In the genomic region with DNA sequence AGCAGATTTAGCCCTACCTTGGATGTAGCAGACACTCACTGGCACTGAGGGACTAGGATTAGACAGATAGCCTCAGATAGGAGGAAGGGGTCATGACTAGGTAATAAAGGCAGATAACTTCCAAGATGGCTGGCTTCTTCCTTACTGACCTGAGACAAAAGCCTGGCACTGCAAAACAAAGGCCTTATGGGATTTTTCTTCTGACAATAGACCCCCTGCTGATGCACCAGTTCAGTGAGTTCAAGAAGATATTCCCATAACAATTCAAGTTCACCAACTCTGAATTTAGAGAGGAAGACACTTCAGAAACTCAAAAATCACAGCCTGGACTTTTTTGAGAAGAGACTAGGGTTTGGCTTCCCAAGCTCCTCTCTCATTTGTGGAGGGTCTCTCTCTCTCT, we compare ENCODE assay signal across 14 mouse cellular contexts.
"Had no signal": no experiment of that assay in that cellular context is flagged by ENCODE, and none has a peak within 500 bp of the region (broad histone marks: within the 10 kb centered on the region; RNA-seq: fewer than 3 reads in every experiment).

No protein-coding gene starts in this region.

- H3K4me1 ChIP-seq: lung, embryonic 15.5 days; megakaryocyte, embryonic 14.5 days; midbrain, embryonic 13.5 days; midbrain, embryonic 15.5 days; neural tube, embryonic 12.5 days had no signal

- H3K4me3 ChIP-seq: lung, embryonic 15.5 days; megakaryocyte, embryonic 14.5 days; midbrain, embryonic 13.5 days; midbrain, embryonic 15.5 days; neural tube, embryonic 12.5 days had no signal

- H3K9me3 ChIP-seq: lung, embryonic 15.5 days; megakaryocyte, embryonic 14.5 days; midbrain, embryonic 13.5 days; midbrain, embryonic 15.5 days; neural tube, embryonic 12.5 days had no signal

- DNase-seq: lung, adult 2 months; lung, postnatal 14 days; lung, postnatal 36 days; right cerebral cortex, postnatal 14 days; thymus, adult 18-20 months; thymus, postnatal 25 days; thymus, postnatal 4 days had no signal

- H3K27ac ChIP-seq: liver, embryonic 14.5 days; lung, embryonic 15.5 days; macrophage; midbrain, embryonic 13.5 days; midbrain, embryonic 15.5 days; neural tube, embryonic 12.5 days had no signal

- H3K36me3 ChIP-seq: lung, embryonic 15.5 days; midbrain, embryonic 13.5 days; midbrain, embryonic 15.5 days; neural tube, embryonic 12.5 days had no signal

- H3K9ac ChIP-seq: liver, embryonic 14.5 days; lung, embryonic 15.5 days; midbrain, embryonic 13.5 days; midbrain, embryonic 15.5 days; neural tube, embryonic 12.5 days had no signal
